11 mouse cellular contexts compared by ENCODE assay signal in genomic region chr17:56727029-56727649, GRCm38 (mm10). TPM values are rescaled to one million over a fixed set of nuclear protein-coding genes. Genes with fewer than 3 reads are reported as not detected.
DNase-seq lines count a peak whose midpoint lies in the region; ATAC-seq and TF ChIP-seq lines count a peak whose summit lies in the region.
"Had no signal": no experiment of that assay in that cellular context is flagged by ENCODE, and none has a peak within 500 bp of the region (broad histone marks: within the 10 kb centered on the region; RNA-seq: fewer than 3 reads in every experiment).

No protein-coding gene starts in this region.

- intact Hi-C loops in left cerebral cortex, postnatal 25 days (cut with DNase I), result no loop called here

- TF ChIP-seq CTCF in kidney, postnatal 0 days (IDR thresholded peaks at IDR 0.05; ENCODE audit: low read depth), result no peak

- no peak overlapping the region for H3K4me2 ChIP-seq in forebrain, embryonic 12.5 days
- no peak overlapping the region for H3K4me2 ChIP-seq in forebrain, embryonic 16.5 days (ENCODE audit: low read length)
- no peak overlapping the region for H3K4me2 ChIP-seq in kidney, postnatal 0 days (ENCODE audit: low read length)
- H3K4me2 ChIP-seq in embryonic facial prominence, embryonic 11.5 days (ENCODE audit: low read depth, low read length), result no peak overlapping the region
- peak overlapping the region; percentile 34; the same call in 1 of the 2 replicates for H3K4me2 ChIP-seq in liver, embryonic 13.5 days
- H3K4me2 ChIP-seq: midbrain, embryonic 12.5 days had no signal

- H3K4me3 ChIP-seq in forebrain, embryonic 12.5 days (replicated peaks), result no peak overlapping the region
- H3K4me3 ChIP-seq in forebrain, embryonic 16.5 days (replicated peaks; ENCODE audit: low read length), result no peak overlapping the region
- no peak overlapping the region for H3K4me3 ChIP-seq in kidney, postnatal 0 days (replicated peaks; ENCODE audit: low read depth, low read length)
- H3K4me3 ChIP-seq in embryonic facial prominence, embryonic 11.5 days (ENCODE audit: low read depth, low read length), result no peak overlapping the region
- no peak overlapping the region for H3K4me3 ChIP-seq in liver, embryonic 13.5 days (replicated peaks)
- H3K4me3 ChIP-seq: midbrain, embryonic 12.5 days had no signal

- DNase-seq in kidney, postnatal 0 days (ENCODE audit: low spot score), result peak; percentile 66
- DNase-seq in kidney, adult 8-10 months, result no peak
- peak; percentile 39 for DNase-seq in embryonic facial prominence, embryonic 11.5 days (ENCODE audit: low spot score)
- DNase-seq in liver, embryonic 13.5 days, result no peak
- no peak for DNase-seq in left cerebral cortex, postnatal 25 days (ENCODE audit: low spot score in 2 of 2)
- no peak for DNase-seq in thymus, postnatal 10 days (ENCODE audit: low spot score in 2 of 2)
- DNase-seq: kidney, adult 11 months had no signal

- peaks cover 4% of the 10 kb centered on the region; the same call in 1 of the 2 replicates for H3K27me3 ChIP-seq in forebrain, embryonic 12.5 days
- no peaks in the 10 kb centered on the region for H3K27me3 ChIP-seq in forebrain, embryonic 16.5 days (replicated peaks; ENCODE audit: control insufficient read depth, insufficient read depth, low read length)
- no peaks in the 10 kb centered on the region for H3K27me3 ChIP-seq in kidney, postnatal 0 days (ENCODE audit: insufficient read depth, low read length)
- no peaks in the 10 kb centered on the region for H3K27me3 ChIP-seq in embryonic facial prominence, embryonic 11.5 days (ENCODE audit: control insufficient read depth, insufficient read depth, low read length)
- peaks cover 42% of the 10 kb centered on the region for H3K27me3 ChIP-seq in liver, embryonic 13.5 days
- H3K27me3 ChIP-seq: midbrain, embryonic 12.5 days had no signal

- H3K36me3 ChIP-seq in forebrain, embryonic 12.5 days (replicated peaks), result peaks cover 22% of the 10 kb centered on the region
- 0 out of 2 replicates have a peak, but pooled peaks cover 3% of the 10 kb centered on the region for H3K36me3 ChIP-seq in forebrain, embryonic 16.5 days (ENCODE audit: control insufficient read depth, insufficient read depth)
- 0 out of 2 replicates have a peak, but pooled peaks cover 4% of the 10 kb centered on the region for H3K36me3 ChIP-seq in kidney, postnatal 0 days (ENCODE audit: insufficient read depth, low read length)
- H3K36me3 ChIP-seq in embryonic facial prominence, embryonic 11.5 days (replicated peaks; ENCODE audit: control insufficient read depth, insufficient read depth, low read depth, low read length), result peaks cover 5% of the 10 kb centered on the region
- H3K36me3 ChIP-seq in liver, embryonic 13.5 days, result peaks cover 18% of the 10 kb centered on the region

- H3K4me1 ChIP-seq in forebrain, embryonic 12.5 days, result peaks cover 24% of the 10 kb centered on the region
- peaks cover 5% of the 10 kb centered on the region; the same call in 1 of the 2 replicates for H3K4me1 ChIP-seq in forebrain, embryonic 16.5 days (replicated peaks; ENCODE audit: control insufficient read depth, insufficient read depth, low read length)
- H3K4me1 ChIP-seq in kidney, postnatal 0 days (replicated peaks; ENCODE audit: insufficient read depth, low read length), result peaks cover 14% of the 10 kb centered on the region; the same call in 1 of the 2 replicates
- H3K4me1 ChIP-seq in embryonic facial prominence, embryonic 11.5 days (ENCODE audit: control insufficient read depth, insufficient read depth, low read length), result no peaks in the 10 kb centered on the region; the same call in 1 of the 2 replicates
- H3K4me1 ChIP-seq in liver, embryonic 13.5 days (replicated peaks), result peaks cover 22% of the 10 kb centered on the region

- 0 out of 2 replicates have a peak overlapping the region, but pooled peaks have one; percentile 5 for H3K27ac ChIP-seq in forebrain, embryonic 12.5 days
- no peak overlapping the region for H3K27ac ChIP-seq in forebrain, embryonic 16.5 days (ENCODE audit: low read length)
- 0 out of 2 replicates have a peak overlapping the region, but pooled peaks have one; percentile 25 for H3K27ac ChIP-seq in kidney, postnatal 0 days
- H3K27ac ChIP-seq in embryonic facial prominence, embryonic 11.5 days (replicated peaks; ENCODE audit: low read depth, low read length), result no peak overlapping the region
- no peak overlapping the region for H3K27ac ChIP-seq in liver, embryonic 13.5 days
- H3K27ac ChIP-seq: midbrain, embryonic 12.5 days had no signal

- 15% methylated on average over 7 of the region's 7 CpGs for WGBS in forebrain, embryonic 12.5 days
- 8% methylated on average over 7 of the region's 7 CpGs for WGBS in forebrain, embryonic 16.5 days
- 12% methylated on average over 7 of the region's 7 CpGs for WGBS in kidney, postnatal 0 days
- WGBS in embryonic facial prominence, embryonic 11.5 days, result 9% methylated on average over 7 of the region's 7 CpGs
- WGBS in liver, embryonic 13.5 days (ENCODE audit: insufficient replicate concordance), result 16% methylated on average over 7 of the region's 7 CpGs

- H3K9me3 ChIP-seq in forebrain, embryonic 12.5 days, result no peaks in the 10 kb centered on the region
- H3K9me3 ChIP-seq in forebrain, embryonic 16.5 days (ENCODE audit: control insufficient read depth, low read length), result no peaks in the 10 kb centered on the region; the same call in 1 of the 2 replicates
- H3K9me3 ChIP-seq in kidney, postnatal 0 days (replicated peaks; ENCODE audit: low read length), result no peaks in the 10 kb centered on the region
- H3K9me3 ChIP-seq in embryonic facial prominence, embryonic 11.5 days (replicated peaks; ENCODE audit: control insufficient read depth, low read length), result no peaks in the 10 kb centered on the region
- H3K9me3 ChIP-seq in liver, embryonic 13.5 days (replicated peaks), result no peaks in the 10 kb centered on the region
- H3K9me3 ChIP-seq: midbrain, embryonic 12.5 days had no signal

- no peak overlapping the region for H3K9ac ChIP-seq in forebrain, embryonic 12.5 days
- no peak overlapping the region for H3K9ac ChIP-seq in forebrain, embryonic 16.5 days (replicated peaks; ENCODE audit: low read depth, low read length)
- H3K9ac ChIP-seq in kidney, postnatal 0 days (ENCODE audit: low read depth, low read length), result peak overlapping the region; percentile 23; the same call in 1 of the 2 replicates
- H3K9ac ChIP-seq in embryonic facial prominence, embryonic 11.5 days (replicated peaks; ENCODE audit: low read length), result no peak overlapping the region
- H3K9ac ChIP-seq in liver, embryonic 13.5 days, result 0 out of 2 replicates have a peak overlapping the region, but pooled peaks have one; percentile 17
- H3K9ac ChIP-seq: midbrain, embryonic 12.5 days had no signal

- no peak for ATAC-seq in forebrain, embryonic 12.5 days (ENCODE audit: low FRiP score)
- no peak for ATAC-seq in forebrain, embryonic 16.5 days
- ATAC-seq in kidney, postnatal 0 days (replicated peaks; ENCODE audit: low FRiP score, low read depth), result peak; percentile 81
- ATAC-seq in embryonic facial prominence, embryonic 11.5 days (replicated peaks; ENCODE audit: insufficient number of reproducible peaks, low FRiP score, low TSS enrichment, low read depth), result 0 out of 2 replicates have a peak, but pooled peaks have one; percentile 12
- no peak for ATAC-seq in liver, embryonic 13.5 days (ENCODE audit: low read depth)

RNA-seq across cellular contexts. Expression of gene Vmac, which starts 9.3 kb away (rescaled TPM):
- polyA plus RNA-seq in forebrain, embryonic 12.5 days (2016; fragmentation: Nextera tagmentation; extraction: Ambion mirVana), result 15.3 and 15.9 TPM in 2 replicates
- polyA plus RNA-seq in forebrain, embryonic 16.5 days (2015; fragmentation: Nextera tagmentation; extraction: Ambion mirVana), result 20.6 and 21.8 TPM in 2 replicates
- polyA plus RNA-seq in kidney, postnatal 0 days (2015; fragmentation: Nextera tagmentation; extraction: Ambion mirVana), result 24.4 and 27.4 TPM in 2 replicates
- 14.7 and 15.5 TPM in 2 replicates for polyA plus RNA-seq in embryonic facial prominence, embryonic 11.5 days (2014; fragmentation: Nextera tagmentation; extraction: Ambion mirVana)
- 2.6 and 3.2 TPM in 2 replicates for polyA plus RNA-seq in liver, embryonic 13.5 days (2015; fragmentation: Nextera tagmentation; extraction: Ambion mirVana)
- 10 to 100 TPM; 11.0 to 12.3 TPM for total RNA-seq in left cerebral cortex, postnatal 25 days (2021)

RNA-seq across cellular contexts. Expression of gene Ndufa11, which starts 9.6 kb away (rescaled TPM):
- 316 and 323 TPM in 2 replicates for polyA plus RNA-seq in forebrain, embryonic 12.5 days (2016; fragmentation: Nextera tagmentation; extraction: Ambion mirVana)
- 377 and 426 TPM in 2 replicates for polyA plus RNA-seq in forebrain, embryonic 16.5 days (2015; fragmentation: Nextera tagmentation; extraction: Ambion mirVana)
- polyA plus RNA-seq in kidney, postnatal 0 days (2015; fragmentation: Nextera tagmentation; extraction: Ambion mirVana), result 683 and 742 TPM in 2 replicates
- polyA plus RNA-seq in embryonic facial prominence, embryonic 11.5 days (2014; fragmentation: Nextera tagmentation; extraction: Ambion mirVana), result 352 and 362 TPM in 2 replicates
- 229 and 268 TPM in 2 replicates for polyA plus RNA-seq in liver, embryonic 13.5 days (2015; fragmentation: Nextera tagmentation; extraction: Ambion mirVana)
- 100 to 1,000 TPM; 227 to 237 TPM for total RNA-seq in left cerebral cortex, postnatal 25 days (2021)

RNA-seq across cellular contexts. Expression of gene Nrtn, which starts 30.2 kb away (rescaled TPM):
- polyA plus RNA-seq in forebrain, embryonic 12.5 days (2016; fragmentation: Nextera tagmentation; extraction: Ambion mirVana), result 3.2 and 5.9 TPM in 2 replicates
- 0.73 and 0.84 TPM in 2 replicates for polyA plus RNA-seq in forebrain, embryonic 16.5 days (2015; fragmentation: Nextera tagmentation; extraction: Ambion mirVana)
- 8.7 and 11.8 TPM in 2 replicates for polyA plus RNA-seq in kidney, postnatal 0 days (2015; fragmentation: Nextera tagmentation; extraction: Ambion mirVana)
- 6.7 and 7.8 TPM in 2 replicates for polyA plus RNA-seq in embryonic facial prominence, embryonic 11.5 days (2014; fragmentation: Nextera tagmentation; extraction: Ambion mirVana)
- polyA plus RNA-seq in liver, embryonic 13.5 days (2015; fragmentation: Nextera tagmentation; extraction: Ambion mirVana), result 1.00 and 1.0 TPM in 2 replicates
- total RNA-seq in left cerebral cortex, postnatal 25 days (2021), result 1 to 10 TPM; 3.8 to 4.1 TPM
- total RNA-seq: common myeloid progenitor, adult 5-6 weeks had no signal

RNA-seq across cellular contexts. Expression of gene Dus3l, which starts 37.4 kb away (rescaled TPM):
- 46.6 and 49.4 TPM in 2 replicates for polyA plus RNA-seq in forebrain, embryonic 12.5 days (2016; fragmentation: Nextera tagmentation; extraction: Ambion mirVana)
- polyA plus RNA-seq in forebrain, embryonic 16.5 days (2015; fragmentation: Nextera tagmentation; extraction: Ambion mirVana), result 73.5 and 90.4 TPM in 2 replicates
- polyA plus RNA-seq in kidney, postnatal 0 days (2015; fragmentation: Nextera tagmentation; extraction: Ambion mirVana), result 37.3 and 38.8 TPM in 2 replicates
- polyA plus RNA-seq in embryonic facial prominence, embryonic 11.5 days (2014; fragmentation: Nextera tagmentation; extraction: Ambion mirVana), result 30.1 and 32.3 TPM in 2 replicates
- polyA plus RNA-seq in liver, embryonic 13.5 days (2015; fragmentation: Nextera tagmentation; extraction: Ambion mirVana), result 17.2 and 17.5 TPM in 2 replicates
- total RNA-seq in left cerebral cortex, postnatal 25 days (2021), result 10 to 100 TPM; 64.1 to 64.6 TPM

RNA-seq across cellular contexts. Expression of gene Prr22, which starts 42.9 kb away (rescaled TPM):
- polyA plus RNA-seq in forebrain, embryonic 12.5 days (2016; fragmentation: Nextera tagmentation; extraction: Ambion mirVana), result 1.2 and 1.3 TPM in 2 replicates
- polyA plus RNA-seq in forebrain, embryonic 16.5 days (2015; fragmentation: Nextera tagmentation; extraction: Ambion mirVana), result 0.96 and 1.0 TPM in 2 replicates
- 0.59 and 0.71 TPM in 2 replicates for polyA plus RNA-seq in kidney, postnatal 0 days (2015; fragmentation: Nextera tagmentation; extraction: Ambion mirVana)
- polyA plus RNA-seq in embryonic facial prominence, embryonic 11.5 days (2014; fragmentation: Nextera tagmentation; extraction: Ambion mirVana), result 0.66 and 0.72 TPM in 2 replicates
- 0.45 and 0.61 TPM in 2 replicates for polyA plus RNA-seq in liver, embryonic 13.5 days (2015; fragmentation: Nextera tagmentation; extraction: Ambion mirVana)
- total RNA-seq in left cerebral cortex, postnatal 25 days (2021), result 1 to 10 TPM; 1.1 to 1.2 TPM
- total RNA-seq: common myeloid progenitor, adult 5-6 weeks had no signal

Comparison
In these comparisons a context has a peak if more than half of its experiments do, and no peak if none do; other contexts are left out.
1. H3K27ac ChIP-seq: peak in forebrain, embryonic 12.5 days (single experiment) and kidney, postnatal 0 days (single experiment); none in forebrain, embryonic 16.5 days (single experiment), embryonic facial prominence, embryonic 11.5 days (single experiment) and liver, embryonic 13.5 days (single experiment).
2. DNase-seq: peak in kidney, postnatal 0 days (single experiment) and embryonic facial prominence, embryonic 11.5 days (single experiment); none in kidney, adult 8-10 months (0 of 2), liver, embryonic 13.5 days (single experiment), left cerebral cortex, postnatal 25 days (0 of 2) and thymus, postnatal 10 days (0 of 2).
3. ATAC-seq: peak in kidney, postnatal 0 days (single experiment) and embryonic facial prominence, embryonic 11.5 days (single experiment); none in forebrain, embryonic 12.5 days (single experiment), forebrain, embryonic 16.5 days (single experiment) and liver, embryonic 13.5 days (single experiment).
4. H3K9ac ChIP-seq: peak in kidney, postnatal 0 days (single experiment) and liver, embryonic 13.5 days (single experiment); none in forebrain, embryonic 12.5 days (single experiment), forebrain, embryonic 16.5 days (single experiment) and embryonic facial prominence, embryonic 11.5 days (single experiment).